Mouse (Mus musculus) erythroid progenitor cell, adult 5-6 weeks (primary cell): ENCODE data around the gene Aqp9. TPM values are rescaled to one million over a fixed set of nuclear protein-coding genes. Genes with fewer than 3 reads are reported as not detected.

ENCODE experiments used
- ATAC-seq: replicated peaks from 2 replicates; pipeline ENCODE4 v1.8.0; 2016; ENCODE audit warnings: moderate number of reproducible peaks, mild to moderate bottlenecking, moderate TSS enrichment, inconsistent platforms; ENCODE audit not compliant: poor library complexity, low FRiP score, severe bottlenecking
- total RNA-seq, 2 experiments: library from RNA; stranded (forward) in 1 of 2; stranded (reverse) in 1 of 2; fragments of 150-400 nt in 1 of 2; fragments of 186-747, 209-891 nt in 1 of 2; gene quantifications; 2 replicates each; pipeline versions ENCODE4 v1.2.3 to v1.2.4; 2015 to 2017; ENCODE audit warnings: low replicate concordance in 2 of 2

The Aqp9 gene
- total RNA-seq, 2 experiments from 2014 or later = 28.1 to 50.6 TPM

DNA sequence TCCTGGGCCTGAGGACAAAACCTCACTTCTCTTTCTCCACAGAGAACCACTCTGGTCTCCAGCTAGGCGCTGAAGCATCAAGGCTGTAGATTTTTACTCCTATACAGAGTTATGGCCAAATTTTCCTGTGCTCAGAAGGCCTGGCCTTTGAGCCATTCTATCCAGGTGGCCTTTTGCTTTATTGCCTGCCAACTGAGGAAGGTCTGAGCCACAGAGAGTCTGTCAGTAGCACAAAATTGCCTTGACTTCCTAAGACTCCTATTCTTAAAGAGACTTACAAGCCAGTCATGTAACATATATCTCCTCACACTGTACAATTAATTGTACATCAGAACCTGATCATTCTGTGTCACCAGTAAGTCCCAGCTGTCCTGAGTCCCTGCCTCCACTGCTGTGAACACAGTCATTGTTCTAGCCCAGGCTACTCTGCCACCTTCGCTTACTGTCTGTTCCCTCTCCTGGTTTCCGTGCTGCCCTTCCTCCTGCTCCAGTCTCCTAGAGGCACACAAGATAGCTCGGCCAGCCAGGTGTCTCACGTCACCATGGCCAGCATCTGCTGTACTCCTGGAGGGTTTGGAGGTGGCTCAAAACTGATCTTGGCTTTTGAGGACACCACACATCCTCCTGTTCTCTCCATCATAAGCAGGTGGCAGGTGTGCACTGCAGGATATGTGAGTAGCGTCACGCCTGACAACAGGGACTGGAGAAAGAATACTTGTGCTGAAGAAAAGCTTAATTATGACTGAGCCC, 96.7 kb downstream of the Aqp9 start:
- no peak for ATAC-seq

- no peak for ATAC-seq
These were observed 97.9 kb downstream of the Aqp9 start for GRCm38 (mm10) chr9:71070628-71071027.

GRCm38 (mm10) chr9:71068866-71069390, 99.6 kb downstream of the Aqp9 start:
- ATAC-seq = no peak

DNA sequence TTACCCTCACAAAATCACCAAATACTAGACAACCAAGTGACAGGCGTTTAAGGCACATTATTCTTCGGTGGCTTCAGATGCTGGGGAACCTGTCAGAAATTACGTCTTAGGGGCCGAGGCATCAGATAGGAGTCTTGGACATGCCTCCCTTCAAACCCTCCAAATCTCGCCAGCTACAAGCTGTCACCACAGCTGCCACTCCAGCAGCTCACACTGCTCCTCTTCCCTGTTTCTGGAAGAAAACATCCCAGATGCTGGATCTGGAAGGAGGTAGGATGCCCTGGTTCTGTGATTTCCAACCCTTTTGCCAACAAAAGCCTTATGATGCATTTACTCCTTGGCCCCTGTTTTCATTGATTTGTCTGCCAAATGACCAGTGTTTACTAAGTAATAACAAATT, 101.3 kb downstream of the Aqp9 start:
- no peak for ATAC-seq

DNA sequence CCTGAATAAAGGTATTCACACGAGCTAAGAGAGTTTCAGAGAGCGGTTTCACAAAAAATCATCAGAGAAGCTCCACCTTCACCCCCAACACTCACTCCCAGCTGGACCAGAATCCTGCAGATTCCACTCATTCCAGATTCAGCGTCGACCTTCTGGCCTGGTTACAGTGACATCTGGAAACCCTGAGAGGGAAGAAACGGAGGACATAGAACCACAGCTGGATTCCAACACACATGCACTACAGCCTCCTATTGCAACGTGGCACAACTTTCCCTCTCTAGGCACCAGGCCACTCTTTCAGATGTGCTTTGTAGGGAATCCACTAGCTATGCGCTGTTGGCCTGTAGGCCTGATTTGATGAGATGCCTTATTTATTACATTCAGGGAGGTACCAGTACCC, 102.0 kb downstream of the Aqp9 start:
- ATAC-seq = no peak

- ATAC-seq = no peak
These were observed 103.1 kb downstream of the Aqp9 start for GRCm38 (mm10) chr9:71065343-71065875.

DNA sequence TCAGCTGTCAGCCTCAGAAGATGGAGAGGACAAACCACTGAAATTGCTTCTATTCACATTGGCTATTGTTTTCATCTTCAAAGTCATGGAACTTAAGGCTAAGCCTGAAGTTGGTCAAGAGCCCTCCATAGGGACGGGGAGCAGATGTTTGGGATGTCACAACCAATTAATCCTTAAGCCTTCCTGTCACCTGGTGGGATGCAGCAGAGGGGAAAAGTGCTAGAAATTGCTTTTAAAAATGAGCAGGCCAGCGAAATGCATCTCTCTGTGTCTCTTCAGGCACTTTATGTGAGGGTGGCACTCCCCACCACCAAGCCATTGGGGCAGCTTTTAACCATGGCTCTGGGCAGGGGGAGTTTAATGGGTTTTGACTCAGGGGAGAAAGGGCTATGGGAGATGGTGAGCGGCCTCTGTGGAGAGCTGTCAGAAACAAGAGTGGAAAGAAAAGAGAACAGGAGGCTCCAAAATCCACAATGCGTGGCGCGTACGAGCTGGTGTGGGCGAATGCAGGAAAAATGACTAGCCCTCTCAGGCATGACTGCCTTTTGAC, 104.1 kb downstream of the Aqp9 start:
- ATAC-seq = no peak

- no peak for ATAC-seq
These were observed 104.9 kb downstream of the Aqp9 start for GRCm38 (mm10) chr9:71063551-71063950.

- ATAC-seq = no peak
These were observed 105.5 kb downstream of the Aqp9 start for GRCm38 (mm10) chr9:71062976-71063375.

GRCm38 (mm10) chr9:71062301-71062700, 106.2 kb downstream of the Aqp9 start:
- no peak for ATAC-seq

Other genes starting within 250 kb of the Aqp9 start
- gene Lipc, start 216.5 kb downstream of the Aqp9 start, total RNA-seq (2015; ENCODE audit: low replicate concordance) = not detected in 2 replicates
- gene Lipc, start 216.5 kb downstream of the Aqp9 start, total RNA-seq (2017; ENCODE audit: low replicate concordance) = 0.64 and 1.2 TPM in 2 replicates
- not detected in 2 replicates for gene Aldh1a2, start 47.1 kb upstream of the Aqp9 start, total RNA-seq (2015; ENCODE audit: low replicate concordance)
- gene Aldh1a2, start 47.1 kb upstream of the Aqp9 start, total RNA-seq (2017; ENCODE audit: low replicate concordance) = 0.26 TPM in 1 of 2 replicates, not detected in the other